Mouse (Mus musculus) A20 (cell line): ENCODE results near the gene Nisch.
A peak's percentile ranks its signal among the peaks of the same experiment; 100 is the strongest.

Experiments
- DNase-seq: peaks from one replicate; pipeline ENCODE4 v3.0.0-alpha.2; 2011; ENCODE audit warnings: low read depth, low spot score

Nisch gene

DNA sequence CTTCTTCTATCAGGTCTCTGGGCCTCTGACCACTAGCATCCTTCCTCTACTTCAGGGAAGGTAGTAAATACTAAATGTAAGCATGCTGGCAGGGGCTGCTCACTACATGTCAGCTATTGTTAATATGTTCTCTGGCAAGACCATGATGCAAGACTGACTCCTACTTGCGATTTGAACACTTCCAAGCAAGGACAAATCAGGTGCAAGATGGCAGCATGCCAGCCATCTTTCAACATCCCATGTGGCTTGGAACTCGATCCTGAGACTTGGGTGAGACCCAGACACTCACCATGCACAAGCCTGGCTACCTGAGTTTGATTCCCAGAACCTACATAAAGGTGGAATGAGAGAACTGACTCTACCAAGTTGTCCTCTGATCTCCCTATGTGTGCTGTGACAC is 24.8 kb downstream of the Nisch start:
- DNase-seq, result no peak

DNA sequence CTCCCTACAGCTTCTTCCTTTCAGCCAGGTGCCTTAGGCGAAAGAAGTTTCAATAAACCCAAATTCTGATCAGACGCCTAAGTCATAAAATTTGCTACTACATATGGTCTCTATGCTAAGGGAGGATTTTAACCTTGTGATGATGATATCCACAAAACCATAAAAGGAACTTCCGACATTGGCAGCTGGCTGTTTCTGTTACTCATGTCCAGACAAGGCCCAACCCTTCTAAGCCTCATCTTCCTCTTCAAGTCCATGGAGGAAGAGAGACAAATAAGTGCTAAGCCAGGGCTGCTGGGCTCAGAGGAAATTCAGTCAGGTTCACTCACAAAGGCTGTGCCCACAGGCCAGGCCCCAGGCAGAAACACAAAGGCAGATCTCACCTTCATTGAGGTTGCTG is 27.4 kb downstream of the Nisch start:
- no peak for DNase-seq

DNA sequence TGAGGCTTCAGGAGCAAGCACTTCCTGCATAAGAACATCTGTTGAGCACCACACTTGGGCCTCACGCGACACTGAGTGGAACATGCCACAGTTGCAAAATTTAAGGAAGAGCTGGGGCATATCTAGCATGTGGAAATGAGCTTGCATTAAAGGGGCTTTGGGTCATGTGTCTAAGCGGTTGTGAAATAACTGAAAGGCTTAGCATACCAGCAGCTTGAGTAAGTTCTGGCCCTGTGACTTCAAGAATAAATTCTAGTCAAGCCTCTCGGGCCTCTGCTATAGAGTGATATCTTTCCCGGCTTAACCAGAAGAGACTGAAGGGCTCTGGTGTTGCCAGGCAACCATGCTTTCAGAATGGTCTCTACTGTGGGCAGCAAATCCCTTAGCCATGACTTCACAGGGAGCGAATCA is 28.0 kb downstream of the Nisch start:
- DNase-seq, result no peak

DNA sequence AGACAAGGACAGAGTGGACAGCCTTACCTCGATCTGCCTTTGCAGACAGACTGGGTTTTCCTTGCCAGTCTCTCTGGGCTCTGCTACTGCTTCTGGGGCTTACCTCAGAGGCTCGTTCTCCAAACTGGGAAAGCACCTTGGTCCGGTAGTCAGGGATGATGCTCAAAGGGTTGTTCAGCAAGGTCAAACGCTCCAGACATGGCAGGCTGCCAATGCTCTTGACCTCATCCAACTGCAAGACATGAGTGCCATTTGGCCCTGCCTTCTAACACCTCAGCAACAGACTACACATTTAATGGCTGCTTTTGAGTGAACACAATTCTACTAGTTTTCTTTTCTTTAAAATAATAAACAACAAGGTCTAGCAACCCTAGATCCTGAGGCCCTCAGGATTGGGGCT is 30.1 kb downstream of the Nisch start:
- DNase-seq, result no peak

DNA sequence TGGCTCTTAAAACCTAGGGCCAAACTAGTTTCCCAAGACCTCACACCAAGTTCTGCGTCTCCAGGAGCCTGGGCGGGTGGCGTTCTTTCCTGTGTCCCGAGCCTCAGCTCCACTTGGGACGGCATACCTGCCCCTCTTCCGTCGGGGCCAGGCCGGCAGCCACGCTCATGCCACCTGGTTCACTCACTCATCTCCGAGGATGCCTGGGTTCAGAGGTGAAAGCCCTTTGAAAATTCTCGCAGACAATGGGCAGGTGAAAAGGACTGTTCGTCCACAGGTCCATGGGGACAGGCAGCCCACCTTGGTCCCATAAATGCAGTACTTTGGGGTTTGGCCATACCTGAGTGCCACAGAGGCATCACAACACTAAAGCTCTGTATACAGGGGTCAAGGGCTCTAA is 32.6 kb downstream of the Nisch start:
- DNase-seq, result no peak

DNA sequence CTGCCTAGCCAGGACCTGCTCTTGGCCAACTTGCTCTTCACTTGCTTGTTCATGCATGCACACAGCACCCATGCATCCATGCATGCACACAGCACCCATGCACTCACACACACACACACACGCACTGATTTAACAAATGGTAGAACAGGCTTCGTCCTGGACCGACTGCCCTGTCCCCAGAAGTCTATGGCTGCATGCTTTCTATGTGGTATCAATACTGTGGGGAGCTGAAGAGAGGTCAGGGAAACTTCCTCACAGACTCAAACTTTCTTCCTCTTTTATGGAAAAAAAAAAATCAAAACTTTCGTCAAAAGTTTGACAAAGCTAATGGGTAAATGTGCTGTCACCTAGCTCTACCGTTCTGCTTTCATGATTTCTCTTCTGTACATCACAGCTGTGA is 33.2 kb downstream of the Nisch start:
- no peak for DNase-seq

DNA sequence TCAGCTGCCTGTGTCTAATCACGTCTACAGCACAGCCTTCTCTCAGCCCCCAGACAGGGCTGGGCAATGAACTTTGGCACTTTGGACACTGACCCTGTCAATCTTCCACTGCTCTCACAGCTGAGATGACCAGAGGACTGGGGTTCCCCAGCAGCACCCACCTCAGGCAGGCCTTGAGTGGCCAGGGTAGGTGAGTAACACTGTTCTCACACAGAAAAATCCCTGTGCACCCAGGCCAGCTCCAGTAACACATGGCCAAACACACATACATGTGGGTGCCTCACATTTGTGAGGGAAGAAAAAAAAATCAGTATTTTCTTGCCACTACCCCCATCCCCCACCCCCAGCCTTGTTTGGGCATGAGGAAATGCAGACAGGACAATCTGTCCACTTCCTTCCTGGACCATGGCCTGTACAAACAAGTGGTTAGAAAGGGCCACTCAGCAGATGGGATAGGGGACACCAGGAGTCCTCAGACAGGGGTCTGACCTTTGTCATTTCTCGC is 33.9 kb downstream of the Nisch start:
- DNase-seq, result no peak

DNA sequence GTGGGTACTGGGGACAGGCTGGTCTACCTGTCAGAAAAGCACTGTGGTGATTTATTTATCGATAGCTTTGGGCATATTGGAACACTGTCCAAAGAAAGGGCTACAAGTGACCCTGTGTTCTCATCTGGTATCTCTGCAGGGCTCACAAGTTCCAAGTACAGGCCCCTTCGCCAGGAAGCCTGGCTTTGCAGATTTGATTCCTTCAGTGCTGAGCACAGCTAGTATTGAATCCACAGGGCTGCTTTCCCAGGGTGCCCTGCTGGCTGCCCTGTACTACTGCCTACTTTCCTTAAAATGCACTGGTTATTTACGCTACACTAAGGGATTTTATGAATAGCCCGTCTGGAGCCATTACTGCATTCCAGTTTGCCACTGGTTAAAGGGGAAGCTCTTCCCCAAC is 35.2 kb downstream of the Nisch start:
- no peak for DNase-seq

DNA sequence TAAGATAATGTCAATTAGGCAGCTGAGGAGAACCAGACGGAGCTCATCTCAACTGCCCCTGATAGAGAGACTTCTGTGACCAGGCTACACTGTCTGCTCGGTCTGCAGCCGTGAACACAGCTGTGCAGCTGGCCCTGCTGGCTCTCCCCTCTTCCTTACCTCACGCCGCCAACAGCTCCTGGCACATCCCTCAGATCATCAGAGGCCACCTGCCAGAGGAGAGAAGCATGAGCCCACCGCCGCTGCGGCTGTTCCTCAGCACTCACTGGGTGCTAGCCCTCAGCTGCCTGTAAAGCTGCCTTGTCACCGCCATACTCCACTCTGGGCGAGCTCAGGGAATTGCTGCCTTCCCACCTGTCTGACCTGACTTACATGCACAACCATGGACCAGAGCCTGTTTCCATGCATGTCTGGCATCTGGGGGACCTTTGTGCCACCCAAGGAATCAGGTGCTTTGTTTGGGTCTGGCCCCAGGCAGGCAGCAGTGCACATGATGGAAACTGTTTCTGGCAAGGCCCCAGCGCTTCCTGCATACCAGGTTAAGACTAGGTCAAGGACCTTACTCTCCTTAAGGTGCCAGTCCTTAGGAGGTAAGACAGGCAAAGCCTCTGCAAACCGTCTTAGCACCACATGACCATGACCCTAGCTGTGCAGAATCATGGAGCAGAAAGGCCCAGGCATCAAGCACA is 36.9 kb downstream of the Nisch start:
- no peak for DNase-seq

DNA sequence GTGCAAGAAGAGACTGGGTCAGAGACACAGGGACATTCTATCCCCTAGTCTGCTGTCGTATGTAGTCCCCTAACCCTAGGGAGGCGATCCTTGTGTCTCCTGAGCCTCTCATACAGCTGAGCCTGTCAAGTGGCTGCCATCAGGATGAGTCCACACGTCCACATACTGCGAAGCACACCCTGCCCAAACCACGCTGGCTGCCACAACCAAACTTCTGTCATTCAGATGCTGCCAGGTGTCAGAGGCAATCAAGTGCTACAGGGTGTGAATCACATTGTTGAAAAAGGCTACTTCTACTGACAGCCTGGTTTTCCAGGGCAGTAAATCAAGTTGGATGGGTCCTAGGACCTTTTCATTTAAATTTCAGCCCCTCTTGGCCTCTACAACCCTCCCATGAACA is 39.0 kb downstream of the Nisch start:
- DNase-seq, result no peak

DNA sequence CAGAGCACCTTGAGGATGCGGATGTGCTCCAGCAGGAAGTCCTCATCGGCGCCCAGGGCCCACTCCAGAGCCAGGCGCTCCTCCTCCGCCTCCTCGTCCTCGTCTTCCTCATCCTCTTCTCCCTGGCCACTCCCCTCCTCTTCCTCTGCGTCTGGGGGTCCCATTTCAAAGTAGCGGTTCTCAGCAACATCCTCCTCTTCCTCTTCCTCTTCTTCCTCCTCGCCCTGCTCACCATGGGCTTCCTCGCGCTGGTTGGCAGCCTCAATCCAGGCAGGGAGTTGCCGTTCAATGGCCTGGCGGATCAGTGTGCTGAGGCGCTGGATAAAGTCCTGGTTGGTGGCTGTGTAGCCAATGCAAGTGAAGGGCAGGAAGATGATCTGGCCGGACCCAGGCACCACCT is 39.5 kb downstream of the Nisch start:
- DNase-seq, result no peak

DNA sequence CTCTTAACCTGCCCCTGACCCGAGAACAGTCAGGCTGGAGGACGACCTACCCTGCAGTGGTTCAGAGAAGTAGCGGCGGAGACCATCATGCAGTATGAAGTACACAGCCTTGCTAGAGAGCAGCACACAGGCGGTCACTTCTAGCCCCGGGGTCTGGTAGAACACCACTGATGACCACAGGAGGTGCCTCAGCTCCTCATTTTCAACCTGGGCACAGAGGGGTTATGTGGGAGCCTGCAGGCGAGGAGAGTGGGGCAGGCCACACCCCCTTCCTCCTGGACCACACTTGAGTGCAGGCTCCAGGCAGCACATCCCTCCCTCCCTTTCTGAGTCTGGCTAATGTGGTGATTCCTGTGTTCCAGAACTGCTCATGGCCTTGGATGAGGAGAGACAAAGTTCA is 43.2 kb downstream of the Nisch start:
- no peak for DNase-seq

DNA sequence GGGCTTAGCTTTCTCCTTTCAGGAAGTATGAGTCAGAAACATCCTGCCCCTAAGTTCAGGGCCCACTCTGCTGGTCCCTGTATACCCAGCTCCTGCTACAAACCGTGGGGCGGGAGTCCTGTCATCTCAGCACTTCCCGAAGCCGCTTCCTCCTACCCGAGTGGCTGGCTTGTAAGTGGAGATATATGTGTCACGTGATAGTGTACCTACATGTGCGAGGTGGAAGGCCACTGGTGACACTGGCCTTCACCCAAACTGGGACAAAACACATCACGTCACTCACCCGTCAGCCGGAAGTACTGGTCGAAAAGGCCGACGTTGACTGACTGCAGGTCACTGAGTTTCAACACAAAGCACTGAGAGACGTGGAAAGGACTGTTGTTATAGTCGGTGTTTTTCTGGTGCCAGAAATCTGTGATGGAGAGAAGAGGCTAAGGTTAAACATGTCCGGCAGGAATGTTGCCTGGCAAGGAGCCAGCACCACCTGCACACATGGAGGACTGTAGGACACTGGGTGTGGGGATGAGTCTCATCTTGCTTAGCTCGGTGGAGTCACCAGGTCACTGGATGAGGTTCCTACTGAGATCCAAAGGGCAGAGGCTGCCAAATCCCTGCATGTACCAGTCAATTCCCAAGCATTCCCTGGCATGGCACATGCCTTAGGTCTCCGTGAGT is 43.8 kb downstream of the Nisch start:
- no peak for DNase-seq

DNA sequence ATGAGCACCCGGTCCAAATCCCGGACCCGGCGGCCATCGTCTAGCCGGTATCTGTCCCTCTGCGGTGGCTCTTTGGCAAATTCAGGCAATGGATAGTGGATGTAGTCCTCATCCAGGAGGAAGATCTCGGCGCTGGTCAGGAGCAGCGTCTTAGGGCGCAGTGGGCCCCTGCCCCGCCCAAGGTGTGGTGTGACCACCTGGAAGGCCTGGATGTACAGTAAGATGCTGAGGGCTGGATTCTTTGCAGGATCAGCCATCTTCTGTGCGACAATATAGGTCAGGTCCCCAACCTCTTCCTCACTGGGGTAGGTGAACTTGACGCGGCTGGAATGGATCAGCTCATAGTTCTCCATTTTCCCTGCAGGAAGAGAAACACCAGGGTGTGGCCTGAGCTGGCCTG is 44.9 kb downstream of the Nisch start:
- no peak for DNase-seq

DNA sequence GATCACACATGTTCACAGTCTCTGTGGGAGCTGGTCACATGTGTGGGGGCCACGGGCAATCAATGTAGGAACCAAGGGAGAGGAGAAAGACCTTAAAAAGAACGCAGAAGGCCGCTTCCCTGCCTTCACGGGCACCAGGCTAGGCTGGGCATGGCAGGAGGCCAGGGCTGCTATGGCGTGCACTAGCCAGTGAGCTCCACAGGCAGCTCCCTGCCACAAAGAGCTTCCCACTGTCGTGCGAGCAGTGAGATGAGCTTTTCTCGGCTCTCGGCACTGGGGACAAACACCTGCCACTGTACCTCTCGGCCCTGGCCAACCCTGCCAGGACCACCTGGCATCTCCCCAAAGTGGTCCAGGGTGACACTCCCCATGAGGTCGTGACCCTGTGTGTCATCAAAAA is 45.4 kb downstream of the Nisch start:
- no peak for DNase-seq

DNA sequence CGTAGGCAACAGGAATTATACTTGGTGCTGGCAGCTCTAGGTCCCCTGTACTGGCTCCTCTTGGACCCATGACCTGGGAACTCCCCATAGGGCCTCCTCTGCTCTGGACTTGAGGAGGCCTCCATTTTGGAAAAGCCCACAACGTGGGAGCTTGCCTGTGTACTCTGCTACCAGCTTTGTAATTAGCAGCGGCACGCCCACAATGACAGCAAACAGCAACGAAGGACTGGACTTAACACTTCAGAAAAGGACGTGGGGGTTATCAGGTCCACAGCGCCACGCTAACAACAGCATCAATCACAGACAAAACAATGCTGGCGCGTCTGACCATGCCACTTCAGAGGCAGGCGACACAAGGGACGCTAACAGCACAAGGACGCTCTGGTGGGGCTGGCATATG is 45.8 kb downstream of the Nisch start:
- no peak for DNase-seq

DNA sequence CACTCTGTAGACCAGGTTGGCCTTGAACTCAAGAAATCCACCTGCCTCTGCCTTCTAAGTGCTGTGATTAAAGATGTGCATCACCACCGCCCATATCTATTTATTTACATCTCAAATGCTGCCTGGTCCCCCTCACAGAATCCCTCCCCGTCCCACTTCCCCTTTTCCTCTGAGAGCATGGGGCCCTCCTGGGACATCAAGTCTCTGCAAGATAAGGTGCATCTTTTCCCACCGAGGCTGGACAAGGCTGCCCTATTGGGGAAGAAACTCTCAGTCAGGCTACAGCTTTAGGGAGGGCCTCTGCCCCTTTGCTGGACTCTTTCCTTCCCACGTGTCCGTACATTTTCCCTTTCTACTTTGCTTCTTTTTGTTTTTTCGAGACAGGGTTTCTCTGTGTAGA is 47.2 kb downstream of the Nisch start:
- peak; percentile 65 for DNase-seq

DNA sequence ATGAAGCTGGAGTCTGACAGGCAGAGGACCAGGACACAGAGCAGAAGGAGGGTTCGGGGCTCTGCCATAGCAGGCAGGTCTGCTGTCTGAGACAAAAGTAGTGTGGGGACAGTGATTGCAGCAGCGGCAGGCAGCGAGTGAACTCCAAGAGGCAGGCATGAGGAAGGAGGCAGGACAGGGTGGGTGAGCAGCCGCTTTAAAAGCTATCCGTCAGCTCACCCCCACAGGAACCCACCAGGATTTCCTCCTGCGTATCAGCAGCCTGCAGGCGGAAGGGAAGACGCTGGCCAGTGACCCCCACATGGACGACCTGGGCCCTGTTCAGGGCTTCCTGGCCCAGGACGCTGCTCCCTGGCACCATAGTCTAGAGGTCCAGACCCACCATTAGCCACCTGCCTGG is 48.3 kb downstream of the Nisch start, which contains the start of gene Stab1:
Stab1 (minus strand) TSS at position 217 of the 400 bp plus-strand sequence.
- no peak for DNase-seq

DNA sequence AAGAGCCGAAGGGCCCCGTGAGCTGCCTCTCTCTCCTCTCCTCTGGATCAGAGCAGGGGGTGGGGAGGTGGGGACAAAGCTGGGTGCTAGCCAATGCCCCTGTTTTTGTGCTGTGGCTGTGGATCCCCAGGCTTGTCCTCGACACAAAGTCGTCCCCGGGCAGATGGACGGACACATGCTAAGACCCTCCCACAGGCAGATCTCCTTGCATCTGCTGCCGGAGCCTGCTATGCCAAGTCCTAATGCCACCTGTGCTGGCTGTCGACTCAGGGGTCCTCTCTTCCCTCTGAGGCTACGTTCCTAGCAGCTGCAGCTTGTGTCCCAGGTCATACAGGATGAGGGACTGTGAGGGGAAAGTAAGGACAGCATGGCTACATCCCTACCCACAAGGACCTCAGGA is 49.9 kb downstream of the Nisch start:
- DNase-seq, result no peak

DNA sequence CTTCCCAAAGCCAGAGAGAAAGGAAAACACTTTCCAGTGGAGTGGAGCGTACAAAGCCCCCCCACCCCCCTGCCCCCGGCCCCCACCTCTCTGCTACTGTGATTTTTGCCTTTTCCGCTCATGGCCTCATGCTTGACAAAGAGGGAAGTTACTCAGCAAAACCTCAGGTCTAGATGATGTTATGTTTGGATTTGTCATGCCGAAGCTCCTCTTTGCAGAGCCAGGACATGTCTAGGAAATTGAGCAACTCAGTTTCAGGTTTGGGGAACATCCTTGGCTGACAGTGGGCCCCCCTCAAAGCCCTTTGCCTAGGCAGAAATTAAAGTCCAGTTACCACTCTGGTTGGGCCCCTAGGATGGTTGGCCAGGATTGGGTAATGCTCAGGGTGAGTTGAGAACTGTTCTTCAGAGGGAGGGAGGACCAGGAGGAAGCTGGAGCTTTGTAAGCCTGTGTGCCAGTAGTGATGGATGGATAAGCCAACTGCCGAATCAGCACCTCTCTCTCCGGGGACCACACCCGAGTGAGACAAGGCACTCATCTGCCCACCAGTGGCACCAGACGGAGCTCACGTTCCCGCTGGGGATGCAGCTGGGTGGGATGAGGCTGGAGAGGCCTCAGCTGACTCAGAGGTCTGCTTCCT is 50.6 kb downstream of the Nisch start:
- no peak for DNase-seq

DNA sequence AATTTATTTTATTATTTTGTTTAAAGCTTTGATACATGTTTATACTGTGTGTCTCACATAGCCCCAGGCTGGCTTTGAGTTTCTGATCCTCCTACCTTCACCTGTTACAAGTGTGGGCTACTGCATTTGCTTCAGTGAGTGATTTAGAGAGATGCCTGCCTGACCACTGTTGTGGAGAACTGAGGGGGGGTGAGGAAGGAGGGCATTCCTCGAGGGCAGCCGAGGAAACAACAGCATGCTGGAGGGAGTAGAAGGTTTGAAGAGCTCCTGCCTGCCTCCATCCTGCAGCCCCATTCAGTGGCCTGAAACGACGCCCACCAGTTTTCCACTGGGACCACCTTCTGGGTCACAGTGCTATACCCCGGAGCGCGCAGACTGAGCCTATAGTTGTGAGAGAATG is 51.3 kb downstream of the Nisch start:
- no peak for DNase-seq

DNA sequence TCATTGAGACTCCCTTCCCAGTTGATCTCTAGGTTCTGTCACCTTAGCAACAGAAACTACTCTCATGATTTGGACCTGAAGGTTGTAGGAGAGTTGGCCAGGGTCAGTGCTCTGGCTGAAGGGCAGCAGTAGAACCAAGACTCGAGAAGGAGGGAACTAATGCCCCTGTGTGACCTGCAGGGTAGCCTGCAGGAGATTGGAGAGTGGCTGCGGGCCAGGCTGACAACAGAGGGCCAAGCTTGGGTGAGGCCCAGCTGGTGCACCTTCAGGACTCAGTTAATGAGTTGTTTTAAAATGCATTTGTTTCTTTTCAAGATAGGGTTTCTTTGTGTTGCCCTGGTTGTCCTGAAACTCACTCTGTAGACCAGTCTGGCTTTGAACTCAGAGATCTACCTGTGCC is 51.7 kb downstream of the Nisch start:
- DNase-seq, result no peak

DNA sequence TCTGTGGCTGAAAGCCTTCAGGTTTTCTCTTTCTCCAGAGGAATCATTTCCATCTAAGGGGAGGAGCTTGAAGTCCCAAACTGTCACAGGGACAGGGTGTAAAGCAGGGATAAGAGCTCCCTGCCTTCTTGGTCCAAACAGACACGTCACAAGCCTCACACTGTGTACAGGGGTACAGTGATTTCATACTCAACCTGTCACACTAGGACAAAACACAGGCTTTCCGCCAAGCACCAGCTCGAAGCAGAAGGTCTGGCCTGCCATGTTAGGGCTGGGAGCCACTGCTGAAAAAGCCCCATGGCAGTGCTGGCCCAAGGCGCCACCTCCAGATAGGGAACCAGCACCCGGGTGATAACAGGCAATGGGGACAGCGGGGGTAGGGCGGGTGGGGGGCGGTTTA is 52.7 kb downstream of the Nisch start:
- no peak for DNase-seq
